Mouse (Mus musculus) spleen, adult 2 months (tissue): ENCODE results near the gene Smyd3.

Experiments
- CTCF ChIP-seq: fragments of 200-500 bp; IDR thresholded peaks from 2 replicates; pipeline ENCODE4 v1.5.1; 2011; ENCODE audit warnings: mild to moderate bottlenecking, inconsistent platforms; ENCODE audit not compliant: insufficient read depth, insufficient read length, insufficient replicate concordance; ENCODE audit errors: extremely low read depth
- POLR2A ChIP-seq: fragments of 200-500 bp; IDR thresholded peaks from 2 replicates; pipeline ENCODE4 v1.6.1; 2011; ENCODE audit warnings: low read depth, low read length, inconsistent platforms

GRCm38 (mm10) chr1:179003406-179004132, 514.3 kb downstream of the Smyd3 start:
- TF ChIP-seq CTCF (no peak), POLR2A (no peak)
